In genomic region chr15:57331326-57331725, GRCm38 (mm10) we compare ENCODE assay signal across 26 mouse cellular contexts.
"Had no signal": no experiment of that assay in that cellular context is flagged by ENCODE, and none has a peak within 500 bp of the region (broad histone marks: within the 10 kb centered on the region; RNA-seq: fewer than 3 reads in every experiment).

No protein-coding gene starts in this region.

- DNase-seq: gastrocnemius, postnatal 25 days; heart, adult 18-20 months; heart, postnatal 10 days; heart, postnatal 4 days; kidney, adult 8-10 months; kidney, postnatal 10 days; kidney, postnatal 25 days; kidney, postnatal 4 days; liver; liver, embryonic 13.5 days had no signal

- H3K4me2 ChIP-seq: heart, embryonic 12.5 days; hindbrain, embryonic 12.5 days; hindbrain, embryonic 14.5 days; intestine, embryonic 15.5 days; kidney, embryonic 15.5 days; limb, embryonic 12.5 days; liver, embryonic 11.5 days; liver, embryonic 13.5 days; liver, embryonic 15.5 days had no signal

- H3K9ac ChIP-seq: heart, embryonic 12.5 days; hindbrain, embryonic 12.5 days; hindbrain, embryonic 14.5 days; intestine, embryonic 15.5 days; kidney, embryonic 15.5 days; limb, embryonic 12.5 days; liver, embryonic 13.5 days; liver, embryonic 15.5 days had no signal

- H3K9me3 ChIP-seq: heart, embryonic 10.5 days; heart, embryonic 12.5 days; hindbrain, embryonic 10.5 days; hindbrain, embryonic 12.5 days; intestine, embryonic 15.5 days; kidney, embryonic 15.5 days; limb, embryonic 10.5 days; limb, embryonic 12.5 days; liver, embryonic 13.5 days; liver, embryonic 15.5 days had no signal

- ATAC-seq: hindbrain, embryonic 16.5 days; inflammation-experienced regulatory T-cells, adult 6 months; intestine, embryonic 15.5 days; intestine, postnatal 0 days had no signal

- H3K4me1 ChIP-seq: heart, embryonic 10.5 days; heart, embryonic 12.5 days; hindbrain, embryonic 10.5 days; hindbrain, embryonic 12.5 days; intestine, embryonic 15.5 days; kidney, embryonic 15.5 days; limb, embryonic 10.5 days; limb, embryonic 12.5 days; liver, embryonic 13.5 days; liver, embryonic 15.5 days had no signal

- H3K27me3 ChIP-seq: heart, embryonic 12.5 days; hindbrain, embryonic 12.5 days; intestine, embryonic 15.5 days; kidney, embryonic 15.5 days; limb, embryonic 12.5 days; liver, embryonic 13.5 days; liver, embryonic 15.5 days had no signal

- H3K4me3 ChIP-seq: heart, embryonic 10.5 days; heart, embryonic 12.5 days; hindbrain, embryonic 10.5 days; hindbrain, embryonic 12.5 days; intestine, embryonic 15.5 days; kidney, embryonic 15.5 days; layer of hippocampus, adult 2 months; left cerebral cortex, adult 2 months; limb, embryonic 10.5 days; limb, embryonic 12.5 days; liver, embryonic 13.5 days; liver, embryonic 15.5 days had no signal

- H3K36me3 ChIP-seq: heart, embryonic 10.5 days; heart, embryonic 12.5 days; hindbrain, embryonic 10.5 days; hindbrain, embryonic 12.5 days; intestine, embryonic 15.5 days; kidney, embryonic 15.5 days; limb, embryonic 10.5 days; limb, embryonic 12.5 days; liver, embryonic 13.5 days; liver, embryonic 15.5 days had no signal

- H3K27ac ChIP-seq: heart, embryonic 10.5 days; hindbrain, embryonic 10.5 days; hindbrain, embryonic 12.5 days; hindbrain, embryonic 14.5 days; intestine, embryonic 15.5 days; kidney, embryonic 15.5 days; layer of hippocampus, adult 2 months; left cerebral cortex, adult 2 months; limb, embryonic 10.5 days; limb, embryonic 12.5 days; liver, embryonic 13.5 days; liver, embryonic 15.5 days had no signal
